10 mouse cellular contexts compared by ENCODE assay signal in the genomic region with DNA sequence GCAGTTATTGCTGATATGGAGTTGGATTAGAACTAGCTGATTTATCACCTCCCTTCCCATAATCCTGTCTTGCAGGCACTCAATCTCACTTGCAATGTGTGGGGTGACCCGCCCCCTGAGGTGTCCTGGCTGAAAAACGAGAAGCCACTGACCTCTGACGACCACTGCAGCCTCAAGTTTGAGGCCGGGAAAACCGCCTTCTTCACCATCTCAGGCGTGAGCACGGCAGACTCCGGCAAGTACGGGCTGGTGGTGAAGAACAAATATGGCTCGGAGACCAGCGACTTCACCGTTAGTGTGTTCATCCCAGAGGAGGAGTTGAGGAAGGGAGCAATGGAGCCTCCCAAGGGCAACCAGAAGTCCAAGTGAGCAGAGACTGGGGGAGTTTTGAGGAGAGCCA.
"Had no signal": no experiment of that assay in that cellular context is flagged by ENCODE, and none has a peak within 500 bp of the region (broad histone marks: within the 10 kb centered on the region; RNA-seq: fewer than 3 reads in every experiment).

No protein-coding gene starts in this region.

- H3K9ac ChIP-seq: limb, embryonic 12.5 days; liver, embryonic 13.5 days; liver, postnatal 0 days; lung, embryonic 15.5 days; midbrain, embryonic 13.5 days; neural tube, embryonic 15.5 days had no signal

- H3K27ac ChIP-seq: liver, embryonic 13.5 days; lung, embryonic 15.5 days; midbrain, embryonic 13.5 days; neural tube, embryonic 15.5 days had no signal

- H3K4me2 ChIP-seq: limb, embryonic 12.5 days; liver, embryonic 13.5 days; lung, embryonic 15.5 days; midbrain, embryonic 13.5 days; neural tube, embryonic 15.5 days had no signal

- H3K36me3 ChIP-seq: limb, embryonic 12.5 days; liver, embryonic 13.5 days; lung, embryonic 15.5 days; midbrain, embryonic 13.5 days; neural tube, embryonic 15.5 days had no signal

- ATAC-seq: intestine, embryonic 16.5 days; midbrain, embryonic 13.5 days had no signal

- DNase-seq: layer of hippocampus, postnatal 36 days; liver, embryonic 13.5 days; lung, postnatal 14 days had no signal

- H3K4me3 ChIP-seq: limb, embryonic 12.5 days; liver, embryonic 13.5 days; lung, embryonic 15.5 days; midbrain, embryonic 13.5 days; myocyte; neural tube, embryonic 15.5 days had no signal

- H3K9me3 ChIP-seq: limb, embryonic 12.5 days; liver, embryonic 13.5 days; lung, embryonic 15.5 days; midbrain, embryonic 13.5 days; neural tube, embryonic 15.5 days had no signal

- H3K27me3 ChIP-seq: limb, embryonic 12.5 days; liver, embryonic 13.5 days; lung, embryonic 15.5 days; midbrain, embryonic 13.5 days; neural tube, embryonic 15.5 days had no signal
